Mouse (Mus musculus): ENCODE measurements around the gene Slc13a1. TPM values are rescaled to one million over a fixed set of nuclear protein-coding genes. Genes with fewer than 3 reads are reported as not detected.
A peak's percentile ranks its signal among the peaks of the same experiment; 100 is the strongest.
"Not testable (repeated sequence)": the region's sequence is repeated elsewhere in the genome, so short reads cannot be mapped to it uniquely, and the experiment has no call there.

Slc13a1 gene
- 27.1 and 148 TPM in 2 replicates for polyA plus RNA-seq (2012; rRNA removed)

GRCm38 (mm10) chr6:24167734-24168327 is at the start of gene Slc13a1:
Slc13a1 (minus strand) TSS chr6:24168092.
- 39% methylated on average over 5 of the region's 5 CpGs for WGBS
- no peak for DNase-seq (ENCODE audit: low read depth, low spot score)

GRCm38 (mm10) chr6:24207866-24208265 is 40.0 kb upstream of the Slc13a1 start:
- 53% methylated on average over 3 of the region's 3 CpGs for WGBS

GRCm38 (mm10) chr6:24202226-24202625 is 34.3 kb upstream of the Slc13a1 start:
- no peak for DNase-seq (ENCODE audit: low read depth, low spot score)
- 55% methylated on average over 6 of the region's 6 CpGs for WGBS

More at GRCm38 (mm10) chr6:24207866-24208265, 40.0 kb upstream of the Slc13a1 start:
- DNase-seq (ENCODE audit: low read depth, low spot score), result no peak

- no peak for DNase-seq (ENCODE audit: low read depth, low spot score)
- 29% methylated on average over 12 of the region's 12 CpGs for WGBS
Observed at GRCm38 (mm10) chr6:24200644-24201484, 33.0 kb upstream of the Slc13a1 start.

- DNase-seq (ENCODE audit: low read depth, low spot score), result peak; percentile 62
- 39% methylated on average over 10 of the region's 10 CpGs for WGBS
Observed at GRCm38 (mm10) chr6:24197501-24198195, 29.8 kb upstream of the Slc13a1 start.

GRCm38 (mm10) chr6:24196406-24196805 is 28.5 kb upstream of the Slc13a1 start:
- not testable (repeated sequence) for DNase-seq (ENCODE audit: low read depth, low spot score)
- WGBS, result 54% methylated on average over 5 of the region's 5 CpGs

- WGBS, result 41% methylated on average over 3 of the region's 3 CpGs
- DNase-seq (ENCODE audit: low read depth, low spot score), result peak; percentile 44
Observed at GRCm38 (mm10) chr6:24183439-24183838, 15.5 kb upstream of the Slc13a1 start.

- WGBS, result 61% methylated on average over 3 of the region's 3 CpGs
Observed at GRCm38 (mm10) chr6:24175393-24175792, 7.5 kb upstream of the Slc13a1 start.

GRCm38 (mm10) chr6:24173951-24174350 is 6.1 kb upstream of the Slc13a1 start:
- DNase-seq (ENCODE audit: low read depth, low spot score), result no peak

More at GRCm38 (mm10) chr6:24175393-24175792, 7.5 kb upstream of the Slc13a1 start:
- no peak for DNase-seq (ENCODE audit: low read depth, low spot score)

- no peak for DNase-seq (ENCODE audit: low read depth, low spot score)
- WGBS, result 56% methylated on average over 2 of the region's 2 CpGs
Observed at GRCm38 (mm10) chr6:24172736-24173135, 4.8 kb upstream of the Slc13a1 start.

- no peak for DNase-seq (ENCODE audit: low read depth, low spot score)
- 54% methylated on average over 6 of the region's 6 CpGs for WGBS
Observed at GRCm38 (mm10) chr6:24166772-24167171, 1.1 kb downstream of the Slc13a1 start.

GRCm38 (mm10) chr6:24165249-24165648 is 2.6 kb downstream of the Slc13a1 start:
- 33% methylated on average over 3 of the region's 3 CpGs for WGBS
- no peak for DNase-seq (ENCODE audit: low read depth, low spot score)

- no peak for DNase-seq (ENCODE audit: low read depth, low spot score)
- WGBS, result 74% methylated on average over 1 of the region's 1 CpGs
Observed at GRCm38 (mm10) chr6:24159795-24160194, 8.1 kb downstream of the Slc13a1 start.

GRCm38 (mm10) chr6:24154901-24155300 is 13.0 kb downstream of the Slc13a1 start:
- 42% methylated on average over 4 of the region's 4 CpGs for WGBS
- DNase-seq (ENCODE audit: low read depth, low spot score), result no peak

- WGBS, result 91% methylated on average over 4 of the region's 4 CpGs
- no peak for DNase-seq (ENCODE audit: low read depth, low spot score)
Observed at GRCm38 (mm10) chr6:24132951-24133350, 34.9 kb downstream of the Slc13a1 start.

GRCm38 (mm10) chr6:24122632-24123031 is 45.3 kb downstream of the Slc13a1 start:
- DNase-seq (ENCODE audit: low read depth, low spot score), result no peak

- DNase-seq (ENCODE audit: low read depth, low spot score), result no peak
- 90% methylated on average over 8 of the region's 8 CpGs for WGBS
Observed at GRCm38 (mm10) chr6:24111614-24112013, 56.3 kb downstream of the Slc13a1 start.

GRCm38 (mm10) chr6:24108471-24108870 is 59.4 kb downstream of the Slc13a1 start:
- DNase-seq (ENCODE audit: low read depth, low spot score), result no peak
- WGBS, result 94% methylated on average over 4 of the region's 4 CpGs

- DNase-seq (ENCODE audit: low read depth, low spot score), result no peak
- WGBS, result 29% methylated on average over 3 of the region's 3 CpGs
Observed at GRCm38 (mm10) chr6:24106157-24106556, 61.7 kb downstream of the Slc13a1 start.

- WGBS, result 47% methylated on average over 5 of the region's 5 CpGs
- DNase-seq (ENCODE audit: low read depth, low spot score), result no peak
Observed at GRCm38 (mm10) chr6:24105681-24106080, 62.2 kb downstream of the Slc13a1 start.

Data from large intestine, adult 2 months (tissue).